Mouse (Mus musculus) layer of hippocampus, adult 11-12 months (tissue): Measurements from ENCODE around the gene Iqgap1.
A peak's percentile ranks its signal among the peaks of the same experiment; 100 is the strongest.
"Not testable (repeated sequence)": the region's sequence is repeated elsewhere in the genome, so short reads cannot be mapped to it uniquely, and the experiment has no call there.

ENCODE experiments used
- DNase-seq: peaks from one replicate; pipeline ENCODE4 v3.0.0; 2022; ENCODE audit warnings: low spot score

Gene Iqgap1

DNA sequence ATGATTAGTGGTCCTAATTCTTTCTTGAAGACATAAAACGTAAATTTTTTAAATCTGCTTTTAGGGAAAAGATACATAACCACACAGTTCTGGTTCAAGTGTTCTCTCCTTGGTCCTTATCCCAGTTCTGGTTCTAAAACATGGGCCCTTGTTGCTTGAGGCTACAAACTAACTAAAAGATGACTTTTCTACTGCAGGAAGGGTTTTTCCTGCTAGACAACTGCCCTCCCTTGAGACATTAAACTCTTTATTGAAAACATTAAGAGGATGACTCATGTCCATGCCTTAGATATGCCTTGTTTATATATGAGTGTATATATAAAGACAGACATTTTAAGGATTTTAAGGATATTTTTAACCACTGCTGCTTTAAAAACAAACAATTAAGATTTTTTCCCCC is 17.4 kb upstream of the Iqgap1 start:
- DNase-seq, result no peak

GRCm38 (mm10) chr7:80842132-80842531 is 16.4 kb upstream of the Iqgap1 start:
- DNase-seq, result no peak

- no peak for DNase-seq
Measured at GRCm38 (mm10) chr7:80840937-80841336, 15.2 kb upstream of the Iqgap1 start.

- DNase-seq, result no peak
Measured at GRCm38 (mm10) chr7:80840241-80840640, 14.5 kb upstream of the Iqgap1 start.

DNA sequence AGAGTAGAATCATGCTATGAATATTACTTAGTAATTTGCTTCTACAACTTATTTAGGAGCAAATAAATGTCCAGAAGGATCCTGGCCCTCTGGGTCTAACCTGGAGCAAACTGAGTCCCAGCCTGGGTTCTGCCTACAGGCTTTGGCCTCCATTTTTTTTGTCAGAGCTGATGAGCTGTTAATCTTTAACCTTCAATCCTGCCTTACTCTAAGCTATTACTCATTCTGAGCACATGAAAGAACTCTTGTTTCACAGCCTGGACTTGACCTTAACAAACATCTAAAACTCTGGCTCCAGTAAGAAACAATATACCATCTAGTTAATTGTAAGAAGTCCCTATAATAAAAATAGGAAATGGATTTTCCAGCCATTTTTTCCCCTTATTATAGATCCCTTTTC is 14.0 kb upstream of the Iqgap1 start:
- DNase-seq, result no peak

GRCm38 (mm10) chr7:80838247-80838646 is 12.5 kb upstream of the Iqgap1 start:
- no peak for DNase-seq

- DNase-seq, result no peak
Measured at GRCm38 (mm10) chr7:80837736-80838135, 12.0 kb upstream of the Iqgap1 start.

DNA sequence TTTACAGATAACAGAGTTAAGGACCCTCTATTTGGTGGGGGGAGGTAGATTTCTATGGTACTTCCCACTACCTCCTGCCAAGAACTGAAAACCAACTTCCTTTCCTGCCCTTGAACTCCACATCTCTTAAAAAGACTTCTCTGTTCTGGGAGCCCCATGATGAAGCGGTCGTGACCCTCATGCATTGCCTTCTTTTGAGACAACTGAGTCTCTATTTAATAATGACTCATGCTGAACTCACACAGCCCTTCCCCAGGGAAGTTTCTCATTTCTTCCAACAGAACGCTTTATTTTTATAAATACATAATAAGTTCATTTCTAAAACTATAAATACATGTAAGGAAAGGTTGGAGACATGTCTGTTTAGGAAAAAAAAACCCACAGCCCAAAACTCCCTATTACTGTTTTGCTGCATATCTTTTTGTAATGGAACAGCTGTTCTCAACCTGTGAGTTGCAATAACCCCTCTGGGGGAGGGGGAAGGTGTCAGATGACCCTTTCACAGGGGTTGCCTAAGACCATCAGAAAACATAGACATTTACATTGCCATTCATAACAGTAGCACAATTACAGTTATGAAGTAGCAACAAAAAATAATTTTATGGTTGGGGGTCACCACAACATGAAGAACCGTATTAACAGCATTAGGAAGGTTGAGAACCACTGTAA is 10.3 kb upstream of the Iqgap1 start:
- DNase-seq, result no peak

- DNase-seq, result no peak
Measured at GRCm38 (mm10) chr7:80833651-80834532, 8.1 kb upstream of the Iqgap1 start.

GRCm38 (mm10) chr7:80832996-80833650 is 7.3 kb upstream of the Iqgap1 start:
- not testable (repeated sequence) for DNase-seq

- no peak for DNase-seq
Measured at GRCm38 (mm10) chr7:80832191-80832590, 6.4 kb upstream of the Iqgap1 start.

DNA sequence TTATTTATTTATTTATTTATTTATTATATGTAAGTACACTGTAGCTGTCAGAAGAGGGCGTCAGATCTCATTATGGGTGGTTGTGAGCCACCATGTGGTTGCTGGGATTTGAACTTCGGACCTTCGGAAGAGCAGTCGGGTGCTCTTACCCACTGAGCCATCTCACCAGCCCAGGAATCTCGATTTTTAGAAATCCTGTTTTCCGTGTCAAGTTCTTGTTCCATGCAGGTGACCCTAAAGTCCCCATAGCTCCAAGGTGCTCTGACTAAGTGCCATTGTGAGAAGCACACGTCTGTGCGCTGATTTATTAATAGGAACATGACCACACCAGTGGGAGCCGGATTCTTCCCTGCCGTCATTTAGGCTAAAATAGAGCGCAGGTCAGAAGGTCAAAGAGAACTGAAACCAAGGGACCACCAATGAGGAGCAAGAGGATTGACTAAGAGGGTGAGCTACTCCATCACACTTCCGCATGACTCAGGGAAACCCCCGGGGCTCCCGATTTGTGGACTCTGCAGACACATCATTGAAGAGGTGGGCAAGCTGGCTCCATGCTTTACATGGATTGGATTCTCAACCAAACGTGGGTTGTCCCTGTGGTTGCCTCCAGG is 4.5 kb upstream of the Iqgap1 start:
- DNase-seq, result peak; percentile 30

DNA sequence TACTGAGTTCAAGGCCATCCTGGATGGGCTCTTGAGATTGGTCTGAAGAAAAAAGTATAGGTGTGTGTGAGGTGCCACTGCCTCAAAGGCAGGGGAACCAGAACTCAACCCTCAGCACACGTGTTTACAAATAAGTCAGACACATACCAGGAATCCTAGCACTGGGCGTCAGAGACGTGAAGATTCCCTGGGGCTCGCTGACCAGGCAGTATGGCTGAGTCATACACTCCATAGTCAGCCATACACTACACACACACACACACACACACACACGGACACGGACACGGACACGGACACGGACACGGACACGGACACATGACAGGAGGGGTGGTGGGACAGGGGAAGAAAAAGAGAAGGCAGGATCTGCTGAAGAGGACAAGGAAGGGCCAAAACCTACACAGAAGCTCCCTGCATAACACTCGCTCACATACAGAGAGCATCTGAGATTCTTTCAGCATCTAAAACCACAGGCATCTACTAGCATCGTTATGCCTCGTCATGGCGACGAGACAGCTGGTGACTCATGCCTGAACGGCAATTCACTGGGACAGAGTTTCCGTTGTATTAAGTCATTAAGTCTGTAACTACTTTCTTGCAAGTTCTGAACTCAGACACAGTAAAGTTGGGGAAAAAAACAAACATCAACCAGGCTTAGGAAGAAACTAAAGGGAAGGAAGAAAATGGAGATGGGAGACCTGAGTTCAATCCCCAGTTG is 2.5 kb upstream of the Iqgap1 start:
- no peak for DNase-seq

- no peak for DNase-seq
Measured at GRCm38 (mm10) chr7:80823875-80824682, 1.7 kb downstream of the Iqgap1 start.

GRCm38 (mm10) chr7:80823267-80823666 is 2.5 kb downstream of the Iqgap1 start:
- DNase-seq, result no peak

- no peak for DNase-seq
Measured at GRCm38 (mm10) chr7:80820838-80821237, 4.9 kb downstream of the Iqgap1 start.

GRCm38 (mm10) chr7:80816641-80817040 is 9.1 kb downstream of the Iqgap1 start:
- no peak for DNase-seq

GRCm38 (mm10) chr7:80813397-80813796 is 12.4 kb downstream of the Iqgap1 start:
- no peak for DNase-seq

DNA sequence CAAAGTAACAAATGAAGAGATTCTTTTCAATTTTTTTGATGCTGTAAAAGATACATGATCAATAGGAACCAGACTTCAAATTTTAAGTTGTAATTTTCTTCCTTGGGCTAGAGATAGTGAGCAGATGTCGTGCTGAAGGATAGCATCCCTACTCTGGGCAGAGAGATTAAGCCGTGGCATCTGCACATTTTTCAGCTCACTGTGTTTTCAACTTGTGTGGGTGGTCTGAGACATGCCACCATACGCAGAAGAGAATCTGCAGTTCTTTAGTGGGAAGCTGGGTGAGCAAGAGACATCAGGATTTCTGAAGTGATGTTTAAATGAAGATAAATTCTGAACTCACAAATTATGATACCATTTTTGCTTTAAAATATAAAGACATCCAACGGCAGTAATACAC is 19.4 kb downstream of the Iqgap1 start:
- DNase-seq, result peak; percentile 28

DNA sequence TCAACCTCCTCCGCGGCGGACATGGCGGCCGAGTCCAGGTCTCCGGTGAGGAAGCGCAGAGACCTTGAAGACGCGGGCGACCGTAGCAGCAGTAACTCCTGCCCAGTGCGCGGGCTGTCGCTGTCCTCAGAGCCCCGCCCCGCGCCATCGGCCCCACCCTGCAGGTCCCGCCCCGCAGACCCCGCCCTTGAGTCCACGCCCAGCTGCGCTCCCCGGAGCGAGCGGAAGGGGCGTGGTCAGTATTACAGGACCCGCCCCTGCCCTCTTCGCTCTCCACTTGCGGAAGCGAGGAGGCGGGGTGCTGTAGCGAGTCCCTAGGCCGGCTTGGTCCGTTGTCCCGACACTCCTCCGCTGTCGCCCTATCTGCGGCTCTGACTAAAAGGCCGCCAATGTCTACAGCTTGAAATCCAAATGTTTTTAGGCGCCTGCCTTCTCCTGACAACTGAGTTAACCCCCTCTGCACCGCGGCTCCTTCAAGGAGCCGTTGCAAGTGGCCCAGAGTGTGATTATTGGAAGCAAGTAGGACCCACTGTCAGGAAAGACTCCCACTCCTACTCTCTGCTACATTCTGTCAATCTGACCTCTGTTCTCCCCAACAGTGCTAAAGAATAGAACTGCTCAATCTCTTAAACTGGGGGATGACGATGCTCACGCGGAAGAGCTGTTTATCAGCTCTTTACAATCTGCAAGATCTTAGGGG is 22.5 kb downstream of the Iqgap1 start:
- DNase-seq, result peak; percentile 94
